18 mouse cellular contexts compared by ENCODE assay signal in the genomic region with DNA sequence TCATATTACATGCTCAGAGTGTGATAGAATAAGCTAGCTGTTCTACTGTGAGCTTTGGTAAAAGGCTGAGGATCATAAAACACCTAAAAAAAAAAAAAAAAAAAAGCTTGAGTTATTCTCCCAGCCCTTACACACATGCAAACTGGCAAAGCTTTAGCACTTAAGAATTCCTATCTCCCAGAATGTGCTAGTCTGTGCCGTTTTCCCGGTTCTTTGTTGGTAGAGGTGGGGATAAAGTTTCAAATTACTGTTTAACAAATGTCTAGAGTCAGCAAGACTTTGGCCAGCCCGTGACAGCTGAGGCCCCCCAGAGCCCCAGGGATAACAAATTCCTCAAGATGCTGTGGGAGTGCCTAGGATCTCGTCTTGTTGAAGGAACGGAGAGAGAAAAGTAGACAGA.
DNase-seq lines count a peak whose midpoint lies in the region; ATAC-seq and TF ChIP-seq lines count a peak whose summit lies in the region.
"Had no signal": no experiment of that assay in that cellular context is flagged by ENCODE, and none has a peak within 500 bp of the region (broad histone marks: within the 10 kb centered on the region; RNA-seq: fewer than 3 reads in every experiment).

No protein-coding gene starts in this region.

- H3K27me3 ChIP-seq in intestine, embryonic 16.5 days (replicated peaks; ENCODE audit: control insufficient read depth, insufficient read depth, low read length), result no peaks in the 10 kb centered on the region
- H3K27me3 ChIP-seq in intestine, postnatal 0 days (replicated peaks; ENCODE audit: control insufficient read depth, insufficient read depth, low read length), result no peaks in the 10 kb centered on the region
- no peaks in the 10 kb centered on the region for H3K27me3 ChIP-seq in kidney, embryonic 14.5 days (ENCODE audit: control insufficient read depth, insufficient read depth, low read length)
- H3K27me3 ChIP-seq in limb, embryonic 13.5 days, result 0 out of 2 replicates have a peak, but pooled peaks cover 3% of the 10 kb centered on the region
- no peaks in the 10 kb centered on the region for H3K27me3 ChIP-seq in midbrain, embryonic 11.5 days (ENCODE audit: control insufficient read depth, insufficient read depth, low read length)
- H3K27me3 ChIP-seq: lung, embryonic 15.5 days; megakaryocyte, embryonic 14.5 days had no signal

- TF ChIP-seq CTCF in intestine, postnatal 0 days (IDR thresholded peaks at IDR 0.05; ENCODE audit: low read depth), result no peak

- no peaks in the 10 kb centered on the region for H3K4me1 ChIP-seq in intestine, embryonic 16.5 days (ENCODE audit: control insufficient read depth, insufficient read depth, low read length)
- H3K4me1 ChIP-seq in intestine, postnatal 0 days (replicated peaks; ENCODE audit: control insufficient read depth, insufficient read depth, low read length), result no peaks in the 10 kb centered on the region
- H3K4me1 ChIP-seq in kidney, embryonic 14.5 days (ENCODE audit: control insufficient read depth, insufficient read depth, low read length), result peaks cover 7% of the 10 kb centered on the region; the same call in 1 of the 2 replicates
- H3K4me1 ChIP-seq in limb, embryonic 13.5 days, result peaks cover 36% of the 10 kb centered on the region
- H3K4me1 ChIP-seq in midbrain, embryonic 11.5 days (ENCODE audit: control insufficient read depth, insufficient read depth, low read length), result no peaks in the 10 kb centered on the region
- H3K4me1 ChIP-seq: heart, embryonic 12.5 days; lung, embryonic 15.5 days; megakaryocyte, embryonic 14.5 days had no signal

- no peak overlapping the region for H3K4me3 ChIP-seq in intestine, embryonic 16.5 days (ENCODE audit: low read length)
- H3K4me3 ChIP-seq in intestine, postnatal 0 days (ENCODE audit: low read depth, low read length), result no peak overlapping the region
- no peak overlapping the region for H3K4me3 ChIP-seq in kidney, embryonic 14.5 days (ENCODE audit: low read length)
- no peak overlapping the region for H3K4me3 ChIP-seq in limb, embryonic 13.5 days
- H3K4me3 ChIP-seq in midbrain, embryonic 11.5 days (ENCODE audit: low read depth, low read length), result no peak overlapping the region
- H3K4me3 ChIP-seq: erythroblast, embryonic 14.5 days; heart, embryonic 12.5 days; lung, embryonic 15.5 days; megakaryocyte, embryonic 14.5 days had no signal

- no peak overlapping the region for H3K4me2 ChIP-seq in intestine, embryonic 16.5 days (ENCODE audit: low read depth, low read length)
- H3K4me2 ChIP-seq in intestine, postnatal 0 days (replicated peaks; ENCODE audit: low read depth), result no peak overlapping the region
- H3K4me2 ChIP-seq in kidney, embryonic 14.5 days (replicated peaks; ENCODE audit: low read depth, low read length), result no peak overlapping the region
- H3K4me2 ChIP-seq in limb, embryonic 13.5 days (replicated peaks), result 0 out of 2 replicates have a peak overlapping the region, but pooled peaks have one; percentile 25
- no peak overlapping the region for H3K4me2 ChIP-seq in midbrain, embryonic 11.5 days
- H3K4me2 ChIP-seq: heart, embryonic 12.5 days; lung, embryonic 15.5 days had no signal

- WGBS in intestine, embryonic 16.5 days, result 11% methylated on average over 5 of the region's 5 CpGs
- WGBS in intestine, postnatal 0 days, result 14% methylated on average over 5 of the region's 5 CpGs
- 1% methylated on average over 5 of the region's 5 CpGs for WGBS in kidney, embryonic 14.5 days
- WGBS in limb, embryonic 13.5 days, result 5% methylated on average over 5 of the region's 5 CpGs
- WGBS in midbrain, embryonic 11.5 days, result 40% methylated on average over 5 of the region's 5 CpGs

- no peaks in the 10 kb centered on the region for H3K9me3 ChIP-seq in intestine, embryonic 16.5 days (ENCODE audit: control insufficient read depth, low read length)
- no peaks in the 10 kb centered on the region for H3K9me3 ChIP-seq in intestine, postnatal 0 days (ENCODE audit: control insufficient read depth)
- no peaks in the 10 kb centered on the region for H3K9me3 ChIP-seq in kidney, embryonic 14.5 days (ENCODE audit: control insufficient read depth, low read length)
- no peaks in the 10 kb centered on the region for H3K9me3 ChIP-seq in limb, embryonic 13.5 days
- no peaks in the 10 kb centered on the region for H3K9me3 ChIP-seq in midbrain, embryonic 11.5 days (ENCODE audit: control insufficient read depth, low read length)
- H3K9me3 ChIP-seq: heart, embryonic 12.5 days; lung, embryonic 15.5 days; megakaryocyte, embryonic 14.5 days had no signal

- DNase-seq in embryo, embryonic 11.5 days (ENCODE audit: low read depth, low spot score), result peak; percentile 23
- DNase-seq in ovary, postnatal 36 days (ENCODE audit: low spot score), result no peak
- DNase-seq in midbrain, embryonic 11.5 days (ENCODE audit: low spot score, missing footprints), result no peak
- DNase-seq in layer of hippocampus, postnatal 25 days (ENCODE audit: extremely low spot score in 1 of 2, low spot score in 1 of 2), result no peak
- DNase-seq: adrenal gland, postnatal 14 days; gastrocnemius, postnatal 10 days; right cerebral cortex, postnatal 25 days; thymus, adult 2 months had no signal

- H3K27ac ChIP-seq in intestine, embryonic 16.5 days (ENCODE audit: low read length), result no peak overlapping the region
- no peak overlapping the region for H3K27ac ChIP-seq in intestine, postnatal 0 days (ENCODE audit: low read depth, low read length)
- H3K27ac ChIP-seq in kidney, embryonic 14.5 days (ENCODE audit: low read depth, low read length), result no peak overlapping the region; the same call in 1 of the 2 replicates
- H3K27ac ChIP-seq in limb, embryonic 13.5 days, result 0 out of 2 replicates have a peak overlapping the region, but pooled peaks have one; percentile 52
- H3K27ac ChIP-seq in midbrain, embryonic 11.5 days (ENCODE audit: low read depth, low read length), result no peak overlapping the region
- H3K27ac ChIP-seq: lung, embryonic 15.5 days had no signal

- no peak overlapping the region for H3K9ac ChIP-seq in intestine, embryonic 16.5 days (ENCODE audit: low read depth, low read length)
- no peak overlapping the region for H3K9ac ChIP-seq in intestine, postnatal 0 days (ENCODE audit: low read depth, low read length)
- H3K9ac ChIP-seq in kidney, embryonic 14.5 days (ENCODE audit: low read depth, low read length), result no peak overlapping the region
- no peak overlapping the region for H3K9ac ChIP-seq in limb, embryonic 13.5 days
- H3K9ac ChIP-seq in midbrain, embryonic 11.5 days (ENCODE audit: low read length), result no peak overlapping the region
- H3K9ac ChIP-seq: heart, embryonic 12.5 days; lung, embryonic 15.5 days had no signal

- peak; percentile 31; the same call in 1 of the 2 replicates for ATAC-seq in intestine, embryonic 16.5 days
- ATAC-seq in intestine, postnatal 0 days, result no peak
- peak; percentile 81 for ATAC-seq in kidney, embryonic 14.5 days (ENCODE audit: low FRiP score, low TSS enrichment)
- peak; percentile 77; the same call in 1 of the 2 replicates for ATAC-seq in limb, embryonic 13.5 days (ENCODE audit: low FRiP score, low read depth)
- ATAC-seq in midbrain, embryonic 11.5 days (ENCODE audit: low FRiP score), result no peak
- ATAC-seq: forebrain, embryonic 16.5 days had no signal

- no peaks in the 10 kb centered on the region for H3K36me3 ChIP-seq in intestine, embryonic 16.5 days (ENCODE audit: control insufficient read depth, insufficient read depth, low read length)
- no peaks in the 10 kb centered on the region for H3K36me3 ChIP-seq in intestine, postnatal 0 days (ENCODE audit: control insufficient read depth, insufficient read depth)
- no peaks in the 10 kb centered on the region for H3K36me3 ChIP-seq in kidney, embryonic 14.5 days (ENCODE audit: control insufficient read depth, insufficient read depth, low read length)
- H3K36me3 ChIP-seq in limb, embryonic 13.5 days, result no peaks in the 10 kb centered on the region
- no peaks in the 10 kb centered on the region for H3K36me3 ChIP-seq in midbrain, embryonic 11.5 days (ENCODE audit: control insufficient read depth, insufficient read depth, low read length)
- H3K36me3 ChIP-seq: G1E; heart, embryonic 12.5 days; lung, embryonic 15.5 days had no signal

Comparison
In these comparisons a context has a peak if more than half of its experiments do, and no peak if none do; other contexts are left out.
1. ATAC-seq: peak in intestine, embryonic 16.5 days (single experiment), kidney, embryonic 14.5 days (single experiment) and limb, embryonic 13.5 days (single experiment); none in intestine, postnatal 0 days (single experiment) and midbrain, embryonic 11.5 days (single experiment).